Mouse (Mus musculus): ENCODE results near the gene 4932438H23Rik.
A peak's percentile ranks its signal among the peaks of the same experiment; 100 is the strongest.
"Not testable (repeated sequence)": the region's sequence is repeated elsewhere in the genome, so short reads cannot be mapped to it uniquely, and the experiment has no call there.

Gene 4932438H23Rik

GRCm38 (mm10) chr16:91099444-91100065 is 4.6 kb upstream of the 4932438H23Rik start:
- no peak for DNase-seq (ENCODE audit: low spot score)

- no peak for DNase-seq (ENCODE audit: low spot score)
Measured at GRCm38 (mm10) chr16:91097858-91098257, 2.9 kb upstream of the 4932438H23Rik start.

- no peak for DNase-seq (ENCODE audit: low spot score)
Measured at GRCm38 (mm10) chr16:91096984-91097506, 2.1 kb upstream of the 4932438H23Rik start.

- no peak for DNase-seq (ENCODE audit: low spot score)
Measured at GRCm38 (mm10) chr16:91096016-91096415, 1.1 kb upstream of the 4932438H23Rik start.

GRCm38 (mm10) chr16:91086642-91087306 is 8.1 kb downstream of the 4932438H23Rik start:
- DNase-seq (ENCODE audit: low spot score): no peak

GRCm38 (mm10) chr16:91085239-91085825 is 9.6 kb downstream of the 4932438H23Rik start:
- no peak for DNase-seq (ENCODE audit: low spot score)

GRCm38 (mm10) chr16:91084307-91085238 is 10.3 kb downstream of the 4932438H23Rik start:
- DNase-seq (ENCODE audit: low spot score): no peak

GRCm38 (mm10) chr16:91083002-91083646 is 11.8 kb downstream of the 4932438H23Rik start:
- DNase-seq (ENCODE audit: low spot score): no peak

GRCm38 (mm10) chr16:91081508-91081907 is 13.4 kb downstream of the 4932438H23Rik start:
- DNase-seq (ENCODE audit: low spot score): peak; percentile 86

GRCm38 (mm10) chr16:91076180-91076579 is 18.7 kb downstream of the 4932438H23Rik start:
- DNase-seq (ENCODE audit: low spot score): no peak

- DNase-seq (ENCODE audit: low spot score): not testable (repeated sequence)
Measured at GRCm38 (mm10) chr16:91075423-91075822, 19.5 kb downstream of the 4932438H23Rik start.

- DNase-seq (ENCODE audit: low spot score): peak; percentile 95
Measured at GRCm38 (mm10) chr16:91073163-91073892, 21.6 kb downstream of the 4932438H23Rik start.

GRCm38 (mm10) chr16:91072256-91072655 is 22.7 kb downstream of the 4932438H23Rik start:
- no peak for DNase-seq (ENCODE audit: low spot score)

- peak; percentile 66 for DNase-seq (ENCODE audit: low spot score)
Measured at GRCm38 (mm10) chr16:91068969-91069368, 26.0 kb downstream of the 4932438H23Rik start.

GRCm38 (mm10) chr16:91067122-91067521 is 27.8 kb downstream of the 4932438H23Rik start:
- DNase-seq (ENCODE audit: low spot score): no peak

GRCm38 (mm10) chr16:91064583-91065365 is 30.1 kb downstream of the 4932438H23Rik start:
- DNase-seq (ENCODE audit: low spot score): no peak

GRCm38 (mm10) chr16:91063786-91064185 is 31.1 kb downstream of the 4932438H23Rik start:
- DNase-seq (ENCODE audit: low spot score): no peak

GRCm38 (mm10) chr16:91061531-91062318 is 33.2 kb downstream of the 4932438H23Rik start:
- no peak for DNase-seq (ENCODE audit: low spot score)

GRCm38 (mm10) chr16:91057741-91058140 is 37.2 kb downstream of the 4932438H23Rik start:
- DNase-seq (ENCODE audit: low spot score): no peak

Measured in embryo, embryonic 10.5 days (tissue).